Mouse (Mus musculus) layer of hippocampus, adult 8-10 months (tissue): ENCODE results near the gene A930017K11Rik. TPM values are rescaled to one million over a fixed set of nuclear protein-coding genes. Genes with fewer than 3 reads are reported as not detected.

Experiments used
- DNase-seq, 2 experiments: peaks; one replicate each; pipeline ENCODE4 v3.0.0; 2022; ENCODE audit warnings: low spot score in 2 of 2
- total RNA-seq, 4 experiments: library from RNA; stranded (reverse); gene quantifications; 2 replicates each; pipeline ENCODE4 v1.2.4; 2022

A930017K11Rik gene
- total RNA-seq, 4 experiments from 2014 or later, result 0.77 to 1.2 (median 0.88) TPM

- no peak for DNase-seq
Observed at GRCm38 (mm10) chr17:25959630-25960467, 7.5 kb upstream of the A930017K11Rik start.

- no peak for DNase-seq
Observed at GRCm38 (mm10) chr17:25958771-25959494, 6.6 kb upstream of the A930017K11Rik start.

GRCm38 (mm10) chr17:25957586-25958051 is 5.3 kb upstream of the A930017K11Rik start:
- no peak for DNase-seq

- no peak for DNase-seq
Observed at GRCm38 (mm10) chr17:25956631-25957030, 4.3 kb upstream of the A930017K11Rik start.

- no peak for DNase-seq
Observed at GRCm38 (mm10) chr17:25956201-25956600, 3.8 kb upstream of the A930017K11Rik start.

- DNase-seq, result no peak
Observed at GRCm38 (mm10) chr17:25955736-25956135, 3.4 kb upstream of the A930017K11Rik start.

GRCm38 (mm10) chr17:25954671-25955070 is 2.3 kb upstream of the A930017K11Rik start:
- no peak for DNase-seq

- no peak for DNase-seq
Observed at GRCm38 (mm10) chr17:25953161-25953560, 796 bp upstream of the A930017K11Rik start.

GRCm38 (mm10) chr17:25951225-25951802 is 1.1 kb downstream of the A930017K11Rik start:
- no peak for DNase-seq

- DNase-seq, result no peak
Observed at GRCm38 (mm10) chr17:25950706-25951105, 1.7 kb downstream of the A930017K11Rik start.

- DNase-seq, result no peak
Observed at GRCm38 (mm10) chr17:25949981-25950380, 2.4 kb downstream of the A930017K11Rik start.

- no peak for DNase-seq
Observed at GRCm38 (mm10) chr17:25948051-25948450, 4.3 kb downstream of the A930017K11Rik start.

- no peak for DNase-seq
Observed at GRCm38 (mm10) chr17:25947576-25947975, 4.8 kb downstream of the A930017K11Rik start.

- no peak for DNase-seq
Observed at GRCm38 (mm10) chr17:25946891-25947290, 5.5 kb downstream of the A930017K11Rik start.

GRCm38 (mm10) chr17:25946349-25946748 is 6.0 kb downstream of the A930017K11Rik start:
- DNase-seq, result no peak

GRCm38 (mm10) chr17:25945517-25946155 is 6.7 kb downstream of the A930017K11Rik start:
- DNase-seq, result no peak

GRCm38 (mm10) chr17:25944366-25945163 is 7.8 kb downstream of the A930017K11Rik start, which contains the start of the genes Pigq and Nhlrc4:
Gene Pigq, minus strand, starts transcription at chr17:25944936.
Gene Nhlrc4, minus strand, starts transcription at chr17:25944961.
- no peak for DNase-seq

- no peak for DNase-seq
Observed at GRCm38 (mm10) chr17:25943769-25944168, 8.6 kb downstream of the A930017K11Rik start.

GRCm38 (mm10) chr17:25943221-25943620 is 9.1 kb downstream of the A930017K11Rik start:
- no peak for DNase-seq

GRCm38 (mm10) chr17:25942597-25943151 is 9.7 kb downstream of the A930017K11Rik start:
- no peak for DNase-seq
